Mouse (Mus musculus): Measurements from ENCODE around the gene Sirpa. TPM values are rescaled to one million over a fixed set of nuclear protein-coding genes. Genes with fewer than 3 reads are reported as not detected.

The Sirpa gene
- polyA plus RNA-seq, 1 experiment from 2014 or later = 21.3 TPM

- no peaks in the 10 kb centered on the region for H3K27me3 ChIP-seq (replicated peaks)
- ATAC-seq = no peak
- no peak overlapping the region for H3K4me2 ChIP-seq (replicated peaks)
- 92% methylated on average over 3 of the region's 3 CpGs for WGBS
- 0 out of 2 replicates have a peak, but pooled peaks cover 6% of the 10 kb centered on the region for H3K36me3 ChIP-seq
- no peak overlapping the region for H3K9ac ChIP-seq
- no peak overlapping the region for H3K4me3 ChIP-seq (replicated peaks)
- H3K9me3 ChIP-seq = no peaks in the 10 kb centered on the region
- H3K4me1 ChIP-seq (replicated peaks) = no peaks in the 10 kb centered on the region
- no peak overlapping the region for H3K27ac ChIP-seq
These were observed 37.9 kb downstream of the Sirpa start for GRCm38 (mm10) chr2:129630532-129630886.

GRCm38 (mm10) chr2:129630978-129631660 lies 38.5 kb downstream of the Sirpa start:
- H3K9ac ChIP-seq = no peak overlapping the region
- no peaks in the 10 kb centered on the region for H3K4me1 ChIP-seq (replicated peaks)
- H3K27ac ChIP-seq = no peak overlapping the region
- H3K4me3 ChIP-seq (replicated peaks) = no peak overlapping the region
- no peak overlapping the region for H3K4me2 ChIP-seq (replicated peaks)
- ATAC-seq = no peak
- 87% methylated on average over 7 of the region's 7 CpGs for WGBS
- 0 out of 2 replicates have a peak, but pooled peaks cover 6% of the 10 kb centered on the region for H3K36me3 ChIP-seq
- H3K27me3 ChIP-seq (replicated peaks) = no peaks in the 10 kb centered on the region
- H3K9me3 ChIP-seq = no peaks in the 10 kb centered on the region

- Histone ChIP-seq H3K4me1 (replicated peaks) (no peaks in the 10 kb centered on the region), H3K9me3 (no peaks in the 10 kb centered on the region), H3K36me3 (0 out of 2 replicates have a peak, but pooled peaks cover 6% of the 10 kb centered on the region), H3K4me2 (replicated peaks) (no peak overlapping the region), H3K4me3 (replicated peaks) (no peak overlapping the region), H3K27me3 (replicated peaks) (no peaks in the 10 kb centered on the region), H3K27ac (no peak overlapping the region), H3K9ac (no peak overlapping the region)
- 94% methylated on average over 7 of the region's 7 CpGs for whole genome bisulfite sequencing
- ATAC-seq = no peak
These were observed 39.7 kb downstream of the Sirpa start for GRCm38 (mm10) chr2:129632324-129632723.

- H3K9ac ChIP-seq = no peak overlapping the region
- WGBS = 51% methylated on average over 9 of the region's 9 CpGs
- H3K4me2 ChIP-seq (replicated peaks) = no peak overlapping the region
- no peaks in the 10 kb centered on the region for H3K9me3 ChIP-seq
- no peak overlapping the region for H3K27ac ChIP-seq
- H3K36me3 ChIP-seq = 0 out of 2 replicates have a peak, but pooled peaks cover 6% of the 10 kb centered on the region
- ATAC-seq = peak; percentile 77; the same call in 1 of the 2 replicates
- no peak overlapping the region for H3K4me3 ChIP-seq (replicated peaks)
- H3K4me1 ChIP-seq (replicated peaks) = no peaks in the 10 kb centered on the region
- no peaks in the 10 kb centered on the region for H3K27me3 ChIP-seq (replicated peaks)
These were observed 40.6 kb downstream of the Sirpa start for GRCm38 (mm10) chr2:129633077-129633732.

GRCm38 (mm10) chr2:129633982-129634381 lies 41.3 kb downstream of the Sirpa start:
- Histone ChIP-seq H3K36me3 (0 out of 2 replicates have a peak, but pooled peaks cover 6% of the 10 kb centered on the region), H3K9ac (no peak overlapping the region), H3K4me2 (replicated peaks) (no peak overlapping the region), H3K4me3 (replicated peaks) (no peak overlapping the region), H3K9me3 (no peaks in the 10 kb centered on the region), H3K27me3 (replicated peaks) (no peaks in the 10 kb centered on the region), H3K27ac (no peak overlapping the region), H3K4me1 (replicated peaks) (no peaks in the 10 kb centered on the region)
- ATAC-seq = no peak
- WGBS = 70% methylated on average over 3 of the region's 3 CpGs

- H3K9me3 ChIP-seq = no peaks in the 10 kb centered on the region
- no peak overlapping the region for H3K4me2 ChIP-seq (replicated peaks)
- ATAC-seq = no peak
- H3K36me3 ChIP-seq = no peaks in the 10 kb centered on the region
- H3K9ac ChIP-seq = no peak overlapping the region
- no peaks in the 10 kb centered on the region for H3K4me1 ChIP-seq (replicated peaks)
- 68% methylated on average over 4 of the region's 4 CpGs for WGBS
- H3K27me3 ChIP-seq (replicated peaks) = no peaks in the 10 kb centered on the region
- H3K27ac ChIP-seq = no peak overlapping the region
- H3K4me3 ChIP-seq (replicated peaks) = no peak overlapping the region
These were observed 60.0 kb downstream of the Sirpa start for GRCm38 (mm10) chr2:129652616-129653015.

- H3K9ac ChIP-seq = no peak overlapping the region
- H3K4me1 ChIP-seq (replicated peaks) = no peaks in the 10 kb centered on the region
- no peaks in the 10 kb centered on the region for H3K27me3 ChIP-seq (replicated peaks)
- whole genome bisulfite sequencing = 90% methylated on average over 2 of the region's 2 CpGs
- no peak overlapping the region for H3K4me3 ChIP-seq (replicated peaks)
- ATAC-seq = no peak
- no peaks in the 10 kb centered on the region for H3K36me3 ChIP-seq
- no peak overlapping the region for H3K4me2 ChIP-seq (replicated peaks)
- no peak overlapping the region for H3K27ac ChIP-seq
- H3K9me3 ChIP-seq = no peaks in the 10 kb centered on the region
These were observed 61.0 kb downstream of the Sirpa start for GRCm38 (mm10) chr2:129653632-129654031.

- no peaks in the 10 kb centered on the region for H3K4me1 ChIP-seq (replicated peaks)
- H3K9me3 ChIP-seq = no peaks in the 10 kb centered on the region
- no peaks in the 10 kb centered on the region for H3K27me3 ChIP-seq (replicated peaks)
- no peak overlapping the region for H3K27ac ChIP-seq
- H3K4me3 ChIP-seq (replicated peaks) = no peak overlapping the region
- no peak for ATAC-seq
- no peak overlapping the region for H3K9ac ChIP-seq
- no peak overlapping the region for H3K4me2 ChIP-seq (replicated peaks)
- H3K36me3 ChIP-seq = no peaks in the 10 kb centered on the region
- 89% methylated on average over 4 of the region's 4 CpGs for WGBS
These were observed 61.8 kb downstream of the Sirpa start for GRCm38 (mm10) chr2:129654233-129654950.

- Histone ChIP-seq H3K27ac (no peak overlapping the region), H3K36me3 (no peaks in the 10 kb centered on the region), H3K9ac (no peak overlapping the region), H3K9me3 (no peaks in the 10 kb centered on the region), H3K4me3 (replicated peaks) (no peak overlapping the region), H3K27me3 (replicated peaks) (no peaks in the 10 kb centered on the region), H3K4me2 (replicated peaks) (no peak overlapping the region), H3K4me1 (replicated peaks) (no peaks in the 10 kb centered on the region)
- no peak for ATAC-seq
- WGBS = 82% methylated on average over 4 of the region's 4 CpGs
These were observed 62.4 kb downstream of the Sirpa start for GRCm38 (mm10) chr2:129655033-129655432.

GRCm38 (mm10) chr2:129658796-129659195 lies 66.2 kb downstream of the Sirpa start:
- 82% methylated on average over 4 of the region's 4 CpGs for WGBS

GRCm38 (mm10) chr2:129660020-129660419 lies 67.4 kb downstream of the Sirpa start:
- Histone ChIP-seq H3K9ac (no peak overlapping the region), H3K27ac (no peak overlapping the region), H3K4me1 (replicated peaks) (no peaks in the 10 kb centered on the region), H3K36me3 (no peaks in the 10 kb centered on the region), H3K27me3 (replicated peaks) (no peaks in the 10 kb centered on the region), H3K4me2 (replicated peaks) (no peak overlapping the region), H3K4me3 (replicated peaks) (no peak overlapping the region), H3K9me3 (no peaks in the 10 kb centered on the region)
- WGBS = 62% methylated on average over 6 of the region's 6 CpGs
- ATAC-seq = no peak

More at GRCm38 (mm10) chr2:129658796-129659195, 66.2 kb downstream of the Sirpa start:
- no peak for ATAC-seq
- H3K36me3 ChIP-seq = no peaks in the 10 kb centered on the region
- H3K4me1 ChIP-seq (replicated peaks) = no peaks in the 10 kb centered on the region
- no peaks in the 10 kb centered on the region for H3K9me3 ChIP-seq
- H3K9ac ChIP-seq = no peak overlapping the region
- no peak overlapping the region for H3K4me3 ChIP-seq (replicated peaks)
- H3K27ac ChIP-seq = no peak overlapping the region
- no peak overlapping the region for H3K4me2 ChIP-seq (replicated peaks)
- H3K27me3 ChIP-seq (replicated peaks) = no peaks in the 10 kb centered on the region

- Histone ChIP-seq H3K9me3 (no peaks in the 10 kb centered on the region), H3K9ac (no peak overlapping the region), H3K4me2 (replicated peaks) (no peak overlapping the region), H3K4me3 (replicated peaks) (no peak overlapping the region), H3K4me1 (replicated peaks) (no peaks in the 10 kb centered on the region), H3K27ac (no peak overlapping the region), H3K36me3 (no peaks in the 10 kb centered on the region), H3K27me3 (replicated peaks) (no peaks in the 10 kb centered on the region)
- 82% methylated on average over 4 of the region's 4 CpGs for WGBS
- no peak for ATAC-seq
These were observed 69.8 kb downstream of the Sirpa start for GRCm38 (mm10) chr2:129662484-129662883.
